Mouse (Mus musculus) C3H10T1/2 (cell line): ENCODE results near the gene Necap1. TPM values are rescaled to one million over a fixed set of nuclear protein-coding genes. Genes with fewer than 3 reads are reported as not detected.

Experiments
- polyA plus RNA-seq, 2 experiments: library from polyadenylated mRNA; unstranded; fragments of >200 nt; fragmentation: generic; extraction: Trizol; gene quantifications; one replicate each; pipeline ENCODE4 v1.2.1; 2012; ENCODE audit warnings: missing spikeins in 2 of 2

The Necap1 gene
- 1 to 10 TPM; 2.1 to 9.4 TPM for polyA plus RNA-seq

DNA sequence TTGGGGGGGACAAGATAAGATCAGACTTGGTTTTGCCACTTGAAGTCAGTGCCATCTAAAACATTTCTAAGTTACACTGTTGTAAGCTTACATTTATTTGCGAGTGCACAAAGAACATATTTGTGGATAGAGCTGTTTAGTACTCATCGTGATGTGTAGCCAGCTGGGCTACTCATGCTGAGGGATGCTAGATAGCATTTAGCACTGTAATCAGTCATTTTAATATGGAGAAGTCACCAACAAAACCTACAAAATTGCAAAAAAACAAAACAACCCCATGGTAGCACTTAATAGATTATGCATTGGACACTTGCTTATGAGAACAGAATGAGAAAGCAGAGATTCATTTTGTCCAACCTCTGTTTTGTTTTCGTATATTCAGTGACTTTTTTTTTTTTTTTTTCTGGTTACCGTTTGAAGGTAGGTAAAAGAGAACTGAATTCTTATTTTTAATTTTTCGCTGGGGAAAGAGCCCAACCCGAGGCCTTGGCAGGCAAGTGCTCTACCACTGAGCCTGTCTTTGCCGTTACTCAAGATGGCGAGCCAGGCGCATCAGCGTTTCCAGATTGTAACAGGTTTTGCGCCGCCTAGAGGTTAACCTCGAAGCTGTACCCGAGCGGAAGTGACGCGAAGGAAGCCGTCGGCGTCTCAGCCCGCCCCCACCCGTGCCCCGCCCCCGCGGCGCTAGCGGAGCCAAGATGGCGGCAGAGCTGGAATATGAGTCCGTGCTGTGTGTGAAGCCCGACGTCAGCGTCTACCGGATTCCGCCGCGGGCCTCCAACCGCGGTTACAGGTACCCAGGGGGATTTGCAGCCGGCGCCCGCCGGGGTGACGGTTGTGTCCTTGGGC, at the start of gene Necap1:
TSS of gene Necap1 (plus strand) at position 604 of the 849 bp plus-strand sequence.

DNA sequence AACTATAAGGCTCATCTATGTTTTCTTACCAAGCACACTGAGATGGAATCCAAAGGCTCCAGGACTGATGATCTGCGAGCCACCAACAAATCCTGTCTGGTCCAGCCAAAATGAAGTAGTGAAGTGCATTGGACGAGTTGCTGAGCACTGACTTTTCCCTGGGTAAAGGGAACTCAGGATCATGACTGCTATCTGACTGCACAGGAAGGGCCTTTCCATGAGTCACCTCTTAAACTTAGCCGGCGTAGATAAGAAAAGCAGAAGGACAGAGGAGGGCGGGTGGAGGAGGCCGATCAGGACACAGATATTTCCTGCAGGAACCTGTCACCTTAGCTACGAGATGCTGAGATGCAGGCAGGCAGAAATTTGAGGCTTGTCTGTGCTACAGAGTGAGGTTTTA, 18.3 kb upstream of the Necap1 start, which contains the start of gene C3ar1:
TSS of gene C3ar1 (minus strand) at position 207 of the 400 bp plus-strand sequence.

DNA sequence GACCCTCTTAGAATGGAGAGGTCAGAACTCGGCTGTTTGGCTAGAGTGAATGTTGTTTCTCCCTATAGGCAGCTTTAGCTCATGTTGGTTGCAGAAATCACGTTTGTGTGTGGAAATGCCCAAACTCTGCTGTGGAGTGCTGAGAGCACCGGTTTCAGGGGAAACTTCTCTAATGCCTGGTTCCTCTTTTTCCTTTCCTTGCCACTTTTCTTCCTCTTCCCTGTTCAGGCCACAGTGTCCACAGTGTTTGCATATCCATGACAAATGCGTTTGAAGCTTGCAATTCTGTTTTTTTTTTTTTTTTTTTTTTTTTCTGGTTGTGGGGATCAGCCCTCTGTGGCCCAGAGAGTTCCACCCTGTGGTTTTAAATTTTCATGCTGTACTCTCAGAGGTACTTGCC, 47.2 kb downstream of the Necap1 start, which contains the start of gene Clec4a1:
TSS of gene Clec4a1 (plus strand) at position 398 of the 400 bp plus-strand sequence.

Other genes with a start within 250 kb of the Necap1 start
- not detected for gene Dppa3, start 248.1 kb upstream of the Necap1 start, polyA plus RNA-seq
- gene Nanog, start 167.0 kb upstream of the Necap1 start, polyA plus RNA-seq = not detected
- under 1 TPM; 0.01 TPM for gene Slc2a3, start 72.8 kb upstream of the Necap1 start, polyA plus RNA-seq
- gene Foxj2, start 54.6 kb upstream of the Necap1 start, polyA plus RNA-seq = 10 to 100 TPM in 1 of 2 experiments, 1 to 10 TPM in 1; 1.8 to 11.1 TPM
- gene C3ar1, start 18.3 kb upstream of the Necap1 start, polyA plus RNA-seq = under 1 TPM; 0.04 to 0.13 TPM
- gene Clec4a1, start 47.4 kb downstream of the Necap1 start, polyA plus RNA-seq = under 1 TPM in 1 of 2 experiments, not detected in 1; 0.04 TPM
- not detected for gene Clec4a3, start 78.0 kb downstream of the Necap1 start, polyA plus RNA-seq
- gene Clec4a4, start 115.9 kb downstream of the Necap1 start, polyA plus RNA-seq = not detected
- not detected for gene Clec4b1, start 175.5 kb downstream of the Necap1 start, polyA plus RNA-seq
- not detected for gene Clec4a2, start 232.0 kb downstream of the Necap1 start, polyA plus RNA-seq